Mouse (Mus musculus): ENCODE measurements around the gene Ankrd33b. TPM values are rescaled to one million over a fixed set of nuclear protein-coding genes. Genes with fewer than 3 reads are reported as not detected.

Ankrd33b gene
- polyA plus RNA-seq, 1 experiment = 0.16 TPM

GRCm38 (mm10) chr15:31280059-31280458 lies 87.5 kb downstream of the Ankrd33b start:
- TF ChIP-seq POLR2A (IDR thresholded peaks at IDR 0.05; ENCODE audit: low read depth, low read length) (no peak), CTCF (IDR thresholded peaks at IDR 0.05; ENCODE audit: borderline replicate concordance, insufficient read depth, low read length) (no peak)
- Histone ChIP-seq H3K4me3 (ENCODE audit: insufficient read depth, low read length) (no peak overlapping the region), H3K27ac (ENCODE audit: insufficient read depth, low read length) (no peak overlapping the region), H3K4me1 (ENCODE audit: control insufficient read depth, insufficient read depth, low read length) (no peaks in the 10 kb centered on the region)

GRCm38 (mm10) chr15:31279577-31280004 lies 87.9 kb downstream of the Ankrd33b start:
- TF ChIP-seq POLR2A (IDR thresholded peaks at IDR 0.05; ENCODE audit: low read depth, low read length) (no peak), CTCF (IDR thresholded peaks at IDR 0.05; ENCODE audit: borderline replicate concordance, insufficient read depth, low read length) (no peak)
- H3K4me3 ChIP-seq (ENCODE audit: insufficient read depth, low read length) = no peak overlapping the region
- H3K4me1 ChIP-seq (ENCODE audit: control insufficient read depth, insufficient read depth, low read length) = no peaks in the 10 kb centered on the region
- no peak overlapping the region for H3K27ac ChIP-seq (ENCODE audit: insufficient read depth, low read length)

GRCm38 (mm10) chr15:31279120-31279519 lies 88.4 kb downstream of the Ankrd33b start:
- no peaks in the 10 kb centered on the region for H3K4me1 ChIP-seq (ENCODE audit: control insufficient read depth, insufficient read depth, low read length)
- H3K4me3 ChIP-seq (ENCODE audit: insufficient read depth, low read length) = no peak overlapping the region
- TF ChIP-seq CTCF (IDR thresholded peaks at IDR 0.05; ENCODE audit: borderline replicate concordance, insufficient read depth, low read length) = no peak
- TF ChIP-seq POLR2A (IDR thresholded peaks at IDR 0.05; ENCODE audit: low read depth, low read length) = no peak
- H3K27ac ChIP-seq (ENCODE audit: insufficient read depth, low read length) = no peak overlapping the region

GRCm38 (mm10) chr15:31278090-31278489 lies 89.4 kb downstream of the Ankrd33b start:
- Histone ChIP-seq H3K4me1 (ENCODE audit: control insufficient read depth, insufficient read depth, low read length) (no peaks in the 10 kb centered on the region), H3K4me3 (ENCODE audit: insufficient read depth, low read length) (no peak overlapping the region), H3K27ac (ENCODE audit: insufficient read depth, low read length) (no peak overlapping the region)
- TF ChIP-seq POLR2A (IDR thresholded peaks at IDR 0.05; ENCODE audit: low read depth, low read length) (no peak), CTCF (IDR thresholded peaks at IDR 0.05; ENCODE audit: borderline replicate concordance, insufficient read depth, low read length) (no peak)

- no peak overlapping the region for H3K27ac ChIP-seq (ENCODE audit: insufficient read depth, low read length)
- H3K4me3 ChIP-seq (ENCODE audit: insufficient read depth, low read length) = no peak overlapping the region
- TF ChIP-seq POLR2A (IDR thresholded peaks at IDR 0.05; ENCODE audit: low read depth, low read length) = no peak
- TF ChIP-seq CTCF (IDR thresholded peaks at IDR 0.05; ENCODE audit: borderline replicate concordance, insufficient read depth, low read length) = no peak
- H3K4me1 ChIP-seq (ENCODE audit: control insufficient read depth, insufficient read depth, low read length) = no peaks in the 10 kb centered on the region
Observed at GRCm38 (mm10) chr15:31273509-31273908, 94.0 kb downstream of the Ankrd33b start.

- Histone ChIP-seq H3K4me1 (ENCODE audit: control insufficient read depth, insufficient read depth, low read length) (no peaks in the 10 kb centered on the region), H3K27ac (ENCODE audit: insufficient read depth, low read length) (no peak overlapping the region), H3K4me3 (ENCODE audit: insufficient read depth, low read length) (no peak overlapping the region)
- TF ChIP-seq CTCF (IDR thresholded peaks at IDR 0.05; ENCODE audit: borderline replicate concordance, insufficient read depth, low read length) (no peak), POLR2A (IDR thresholded peaks at IDR 0.05; ENCODE audit: low read depth, low read length) (no peak)
Observed at GRCm38 (mm10) chr15:31272695-31273094, 94.8 kb downstream of the Ankrd33b start.

- Histone ChIP-seq H3K27ac (ENCODE audit: insufficient read depth, low read length) (no peak overlapping the region), H3K4me1 (ENCODE audit: control insufficient read depth, insufficient read depth, low read length) (no peaks in the 10 kb centered on the region), H3K4me3 (ENCODE audit: insufficient read depth, low read length) (no peak overlapping the region)
- no peak for TF ChIP-seq POLR2A (IDR thresholded peaks at IDR 0.05; ENCODE audit: low read depth, low read length)
- TF ChIP-seq CTCF (IDR thresholded peaks at IDR 0.05; ENCODE audit: borderline replicate concordance, insufficient read depth, low read length) = no peak
Observed at GRCm38 (mm10) chr15:31269558-31269957, 98.0 kb downstream of the Ankrd33b start.

GRCm38 (mm10) chr15:31268148-31268547 lies 99.4 kb downstream of the Ankrd33b start:
- Histone ChIP-seq H3K4me1 (ENCODE audit: control insufficient read depth, insufficient read depth, low read length) (no peaks in the 10 kb centered on the region), H3K27ac (ENCODE audit: insufficient read depth, low read length) (no peak overlapping the region), H3K4me3 (ENCODE audit: insufficient read depth, low read length) (no peak overlapping the region)
- no peak for TF ChIP-seq CTCF (IDR thresholded peaks at IDR 0.05; ENCODE audit: borderline replicate concordance, insufficient read depth, low read length)
- TF ChIP-seq POLR2A (IDR thresholded peaks at IDR 0.05; ENCODE audit: low read depth, low read length) = no peak

- no peaks in the 10 kb centered on the region for H3K4me1 ChIP-seq (ENCODE audit: control insufficient read depth, insufficient read depth, low read length)
- TF ChIP-seq CTCF (IDR thresholded peaks at IDR 0.05; ENCODE audit: borderline replicate concordance, insufficient read depth, low read length) (no peak), POLR2A (IDR thresholded peaks at IDR 0.05; ENCODE audit: low read depth, low read length) (no peak)
- H3K27ac ChIP-seq (ENCODE audit: insufficient read depth, low read length) = no peak overlapping the region
- no peak overlapping the region for H3K4me3 ChIP-seq (ENCODE audit: insufficient read depth, low read length)
Observed at GRCm38 (mm10) chr15:31265845-31266244, 101.7 kb downstream of the Ankrd33b start.

GRCm38 (mm10) chr15:31265404-31265803 lies 102.1 kb downstream of the Ankrd33b start:
- TF ChIP-seq CTCF (IDR thresholded peaks at IDR 0.05; ENCODE audit: borderline replicate concordance, insufficient read depth, low read length) (no peak), POLR2A (IDR thresholded peaks at IDR 0.05; ENCODE audit: low read depth, low read length) (no peak)

GRCm38 (mm10) chr15:31264827-31265226 lies 102.7 kb downstream of the Ankrd33b start:
- Histone ChIP-seq H3K4me3 (ENCODE audit: insufficient read depth, low read length) (no peak overlapping the region), H3K27ac (ENCODE audit: insufficient read depth, low read length) (no peak overlapping the region), H3K4me1 (ENCODE audit: control insufficient read depth, insufficient read depth, low read length) (no peaks in the 10 kb centered on the region)
- TF ChIP-seq POLR2A (IDR thresholded peaks at IDR 0.05; ENCODE audit: low read depth, low read length) (no peak), CTCF (IDR thresholded peaks at IDR 0.05; ENCODE audit: borderline replicate concordance, insufficient read depth, low read length) (peak; percentile 98)

More at GRCm38 (mm10) chr15:31265404-31265803, 102.1 kb downstream of the Ankrd33b start:
- Histone ChIP-seq H3K4me3 (ENCODE audit: insufficient read depth, low read length) (no peak overlapping the region), H3K27ac (ENCODE audit: insufficient read depth, low read length) (no peak overlapping the region), H3K4me1 (ENCODE audit: control insufficient read depth, insufficient read depth, low read length) (no peaks in the 10 kb centered on the region)

Measured in embryonic fibroblast, embryonic 13.5 days (primary cell).